Mouse (Mus musculus) midbrain, postnatal 0 days (tissue): ENCODE measurements at regions not wholly inside any gene's neighbourhood (a gene's known extent, or its start where the extent isn't known, plus 50 kb on each side); places are given as distances from the start of the nearest gene placed in this dataset.

ENCODE experiments used
- ATAC-seq: fragments of 200-750 bp; cut with Nextera tagmentation; 2 replicates; pipeline ENCODE4 v1.8.0; 2017; ENCODE audit warnings: moderate number of reproducible peaks, mild to moderate bottlenecking, moderate TSS enrichment, moderate library complexity; ENCODE audit not compliant: low FRiP score
- DNase-seq: peaks from one replicate; pipeline ENCODE4 v3.0.0-alpha.2; 2015; ENCODE audit warnings: low spot score
- H3K27ac ChIP-seq: fragments of 300-500 bp; sonication (generic); 2 replicates; pipeline ENCODE4 v1.5.1; 2014; ENCODE audit warnings: low read depth, mild to moderate bottlenecking, low read length, mixed read lengths
- H3K27me3 ChIP-seq: fragments of 300-500 bp; sonication (generic); 2 replicates; pipeline ENCODE4 v1.6.1; 2014; ENCODE audit warnings: low read length, control low read depth, mixed read lengths; ENCODE audit not compliant: insufficient read depth
- H3K36me3 ChIP-seq: fragments of 300-500 bp; sonication (generic); 2 replicates; pipeline ENCODE4 v1.6.1; 2014; ENCODE audit warnings: low read length, control low read depth, mixed read lengths; ENCODE audit not compliant: insufficient read depth
- H3K4me1 ChIP-seq: fragments of 300-500 bp; sonication (generic); 2 replicates; pipeline ENCODE4 v1.6.1; 2014; ENCODE audit warnings: mild to moderate bottlenecking, control low read depth, antibody characterized with exemption, low read length, mixed read lengths; ENCODE audit not compliant: insufficient read depth
- H3K4me2 ChIP-seq: fragments of 300-500 bp; sonication (generic); 2 replicates; pipeline ENCODE4 v1.6.1; 2014; ENCODE audit warnings: low read depth, mild to moderate bottlenecking, low read length, mixed read lengths; ENCODE audit not compliant: poor library complexity, severe bottlenecking
- H3K4me3 ChIP-seq: fragments of 300-500 bp; sonication (generic); 2 replicates; pipeline ENCODE4 v1.5.1; 2014; ENCODE audit warnings: low read depth, mild to moderate bottlenecking, low read length, moderate library complexity
- H3K9ac ChIP-seq: fragments of 300-500 bp; sonication (generic); replicated peaks from 2 replicates; pipeline ENCODE4 v1.6.1; 2014; ENCODE audit warnings: mild to moderate bottlenecking, low read length, moderate library complexity, mixed read lengths; ENCODE audit not compliant: poor library complexity, severe bottlenecking
- H3K9me3 ChIP-seq: fragments of 300-500 bp; sonication (generic); 2 replicates; pipeline ENCODE4 v1.6.1; 2016; ENCODE audit warnings: low read length, control low read depth
- CTCF ChIP-seq: IDR thresholded peaks from 2 replicates; pipeline ENCODE4 v1.5.1; 2016; ENCODE audit warnings: antibody characterized with exemption, mild to moderate bottlenecking
- WGBS: fragments of 180-500 bp; shearing (Covaris S2); extraction: QIAGEN DNeasy Blood & Tissue Kit; methylation state at CpG from one replicate; pipeline ENCODE4 v1.1.7; 2014; 5-methylcytosine and 5-hydroxymethylcytosine counted together

DNA sequence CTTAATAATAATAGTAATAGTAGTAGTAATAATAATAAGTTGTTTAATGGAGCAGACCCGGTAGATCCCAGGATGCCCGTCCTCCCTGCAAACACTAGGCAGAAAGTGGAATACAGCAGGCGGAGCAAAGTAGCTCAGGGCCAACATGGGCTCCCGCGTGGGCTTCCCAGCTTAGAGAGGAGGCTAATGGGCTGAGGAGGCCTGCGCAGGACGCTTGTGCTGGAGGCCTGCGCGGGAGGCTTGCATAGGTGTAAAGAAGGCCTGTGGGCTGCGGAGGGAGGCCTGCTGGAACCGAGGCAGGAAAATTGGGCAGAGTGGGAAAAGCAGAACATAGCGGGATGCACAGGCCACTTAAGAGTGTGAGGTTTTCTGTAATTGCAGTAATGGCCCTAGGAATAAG, 365.4 kb downstream of the Etnk1 start:
- DNase-seq (no peak), ATAC-seq (no peak)
- H3K4me3 ChIP-seq: no peak overlapping the region
- no peaks in the 10 kb centered on the region for H3K9me3 ChIP-seq
- 0 out of 2 replicates have a peak, but pooled peaks cover 3% of the 10 kb centered on the region for H3K4me1 ChIP-seq
- no peak overlapping the region for H3K4me2 ChIP-seq
- H3K27me3 ChIP-seq: no peaks in the 10 kb centered on the region
- WGBS: 92% methylated on average over 12 of the region's 12 CpGs
- no peaks in the 10 kb centered on the region for H3K36me3 ChIP-seq
- TF ChIP-seq CTCF: no peak
- H3K27ac ChIP-seq: no peak overlapping the region
- no peak overlapping the region for H3K9ac ChIP-seq

DNA sequence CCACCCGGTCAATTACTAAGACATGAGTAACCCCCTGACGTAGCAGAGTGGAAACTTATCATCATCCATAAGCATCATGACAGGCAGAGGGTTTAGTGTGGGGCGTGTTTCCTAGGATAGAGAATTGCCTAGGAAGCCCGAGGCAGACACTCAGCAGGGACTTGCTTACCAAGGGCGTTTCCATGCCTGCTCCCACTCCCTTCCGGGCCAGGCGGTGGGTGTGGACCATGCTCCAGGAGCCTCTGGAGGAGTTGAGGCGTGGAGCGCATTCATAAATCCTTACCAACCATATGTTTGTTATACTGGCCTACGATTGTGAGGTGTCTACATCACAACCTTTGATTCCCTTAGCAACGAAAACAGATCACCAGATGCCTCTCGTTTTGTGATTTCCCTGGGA, 368.2 kb downstream of the Etnk1 start:
- ATAC-seq: no peak
- no peak for DNase-seq
- H3K4me3 ChIP-seq: no peak overlapping the region
- TF ChIP-seq CTCF: no peak
- no peak overlapping the region for H3K9ac ChIP-seq
- H3K4me1 ChIP-seq: 0 out of 2 replicates have a peak, but pooled peaks cover 3% of the 10 kb centered on the region
- 87% methylated on average over 12 of the region's 12 CpGs for WGBS
- no peaks in the 10 kb centered on the region for H3K9me3 ChIP-seq
- H3K4me2 ChIP-seq: no peak overlapping the region
- no peak overlapping the region for H3K27ac ChIP-seq
- H3K36me3 ChIP-seq: no peaks in the 10 kb centered on the region
- no peaks in the 10 kb centered on the region for H3K27me3 ChIP-seq

DNA sequence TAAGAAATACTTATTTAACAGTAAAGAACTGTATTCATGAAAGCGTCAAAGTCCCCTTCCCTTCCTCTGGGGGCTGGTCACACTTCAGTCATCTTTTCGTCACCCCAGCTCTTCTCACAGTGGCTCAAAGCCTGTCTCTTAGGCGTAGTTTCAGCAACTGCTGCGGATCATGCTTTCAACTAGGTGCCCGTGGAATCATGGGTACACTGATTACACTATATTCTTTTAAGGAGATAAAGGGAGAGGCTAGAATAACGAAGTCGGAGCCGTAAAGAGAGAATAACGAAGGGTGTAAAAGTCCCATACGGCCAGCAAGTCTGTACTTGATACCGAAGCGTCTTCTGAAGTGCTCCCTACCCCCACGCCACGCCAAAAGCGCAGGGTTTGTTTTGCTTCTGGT, 368.7 kb downstream of the Etnk1 start:
- no peak for DNase-seq
- ATAC-seq: no peak
- no peaks in the 10 kb centered on the region for H3K27me3 ChIP-seq
- H3K4me2 ChIP-seq: no peak overlapping the region
- no peaks in the 10 kb centered on the region for H3K36me3 ChIP-seq
- WGBS: 81% methylated on average over 15 of the region's 15 CpGs
- TF ChIP-seq CTCF: no peak
- H3K9me3 ChIP-seq: no peaks in the 10 kb centered on the region
- 0 out of 2 replicates have a peak, but pooled peaks cover 3% of the 10 kb centered on the region for H3K4me1 ChIP-seq
- H3K9ac ChIP-seq: no peak overlapping the region
- H3K4me3 ChIP-seq: no peak overlapping the region
- no peak overlapping the region for H3K27ac ChIP-seq

DNA sequence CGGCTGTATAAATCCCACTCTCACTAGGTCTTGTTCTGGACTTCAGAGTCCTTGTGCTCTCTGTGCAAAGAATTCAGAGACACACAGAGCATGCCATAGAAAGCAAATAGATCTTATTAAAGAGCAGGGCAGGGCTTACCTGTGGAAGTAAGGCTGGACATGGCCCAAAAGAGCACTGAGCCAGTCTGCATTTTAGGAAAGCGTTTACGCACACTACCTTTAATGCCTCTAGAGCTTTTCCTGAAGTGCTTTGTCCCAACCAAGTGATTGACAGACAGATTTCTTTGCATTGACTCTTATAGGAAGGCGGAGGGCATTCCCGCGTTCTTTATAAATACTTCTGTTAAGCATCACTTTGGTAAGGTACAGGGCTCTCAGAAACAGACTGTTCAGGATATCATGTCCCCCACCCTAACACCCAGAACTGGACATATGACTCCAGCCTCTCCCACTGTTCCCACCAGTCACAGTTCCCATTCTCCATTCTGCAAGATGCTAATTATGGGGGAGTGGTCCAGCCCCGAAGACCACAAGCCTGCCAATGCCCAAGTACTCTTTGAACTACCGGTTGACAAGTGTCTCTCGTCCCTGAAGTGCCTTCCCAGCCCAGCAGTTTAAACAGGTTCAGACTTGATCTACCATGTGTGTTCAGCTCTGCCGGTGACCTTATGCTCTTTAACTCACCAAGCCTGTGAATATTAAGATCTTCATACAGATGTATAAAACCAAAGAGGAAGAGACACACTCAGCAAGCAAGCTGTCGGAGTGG, 369.7 kb downstream of the Etnk1 start:
- no peak for DNase-seq
- Histone ChIP-seq H3K36me3 (no peaks in the 10 kb centered on the region), H3K4me3 (no peak overlapping the region), H3K4me2 (no peak overlapping the region), H3K27me3 (no peaks in the 10 kb centered on the region), H3K9me3 (no peaks in the 10 kb centered on the region), H3K4me1 (no peaks in the 10 kb centered on the region), H3K9ac (no peak overlapping the region), H3K27ac (no peak overlapping the region)
- no peak for ATAC-seq
- 90% methylated on average over 11 of the region's 11 CpGs for WGBS
- no peak for TF ChIP-seq CTCF

DNA sequence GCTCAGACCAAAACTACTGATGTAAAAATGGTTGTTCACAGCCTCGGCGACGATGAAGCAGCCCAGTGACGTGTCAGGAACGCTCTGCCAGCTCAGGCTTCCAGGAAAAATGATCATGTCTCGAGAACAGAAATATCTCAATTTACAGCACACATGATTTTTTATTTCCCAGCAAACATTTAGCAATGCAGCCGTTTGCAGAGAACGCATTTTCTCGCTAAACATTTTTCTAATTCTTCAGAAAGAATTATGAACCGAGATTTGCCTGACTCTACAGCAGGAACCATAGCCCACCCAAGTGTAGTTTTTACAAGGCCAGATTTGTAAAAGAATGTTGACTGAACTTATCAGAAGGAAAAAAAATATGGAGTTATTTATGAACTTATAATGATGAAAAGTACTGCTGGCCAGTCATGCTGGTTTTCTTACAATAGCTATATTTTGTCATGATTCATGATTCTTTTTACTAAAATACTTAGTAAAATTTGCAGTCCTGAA, 380.4 kb downstream of the Etnk1 start:
- Histone ChIP-seq H3K27me3 (no peaks in the 10 kb centered on the region), H3K4me1 (no peaks in the 10 kb centered on the region), H3K36me3 (no peaks in the 10 kb centered on the region), H3K27ac (no peak overlapping the region), H3K9me3 (no peaks in the 10 kb centered on the region), H3K4me2 (no peak overlapping the region), H3K4me3 (no peak overlapping the region), H3K9ac (no peak overlapping the region)
- no peak for TF ChIP-seq CTCF
- DNase-seq (no peak), ATAC-seq (no peak)
- WGBS: 90% methylated on average over 10 of the region's 10 CpGs

DNA sequence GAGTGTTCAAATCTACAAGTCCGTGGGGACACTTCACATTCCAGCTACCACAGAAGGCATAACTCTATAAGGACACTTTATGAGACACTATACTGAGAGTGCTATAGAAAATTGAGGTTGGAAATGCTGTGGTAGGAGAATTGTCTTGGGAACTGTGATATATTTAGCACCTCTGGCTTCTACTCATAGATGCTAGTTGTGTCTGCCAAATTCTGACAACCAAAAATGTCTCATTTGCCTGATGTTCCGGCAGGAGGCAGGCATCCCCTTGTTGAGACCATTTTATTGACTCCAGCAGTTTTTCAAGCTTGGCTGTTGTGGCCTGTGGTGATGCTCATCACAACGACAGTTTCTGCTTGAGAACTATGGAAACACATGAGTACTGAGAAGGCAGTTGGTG, 387.9 kb downstream of the Etnk1 start:
- Histone ChIP-seq H3K36me3 (no peaks in the 10 kb centered on the region), H3K9ac (no peak overlapping the region), H3K4me2 (no peak overlapping the region), H3K9me3 (no peaks in the 10 kb centered on the region), H3K4me3 (no peak overlapping the region), H3K4me1 (no peaks in the 10 kb centered on the region), H3K27ac (no peak overlapping the region), H3K27me3 (no peaks in the 10 kb centered on the region)
- TF ChIP-seq CTCF: no peak
- DNase-seq (no peak), ATAC-seq (no peak)
- WGBS: 81% methylated on average over 3 of the region's 3 CpGs
